Mouse (Mus musculus) activated CD4-positive, CD25-positive, alpha-beta regulatory T cell (primary cell): ENCODE data around the gene Cstf3. TPM values are rescaled to one million over a fixed set of nuclear protein-coding genes. Genes with fewer than 3 reads are reported as not detected.

Experiments
- polyA plus RNA-seq, 2 experiments: library from polyadenylated mRNA; unstranded; fragments of 100-300 nt; shearing (Covaris generic); gene quantifications; one replicate each; pipeline ENCODE4 v1.2.1; 2017

Cstf3 gene
- 10 to 100 TPM; 62.3 to 84.9 TPM for polyA plus RNA-seq

DNA sequence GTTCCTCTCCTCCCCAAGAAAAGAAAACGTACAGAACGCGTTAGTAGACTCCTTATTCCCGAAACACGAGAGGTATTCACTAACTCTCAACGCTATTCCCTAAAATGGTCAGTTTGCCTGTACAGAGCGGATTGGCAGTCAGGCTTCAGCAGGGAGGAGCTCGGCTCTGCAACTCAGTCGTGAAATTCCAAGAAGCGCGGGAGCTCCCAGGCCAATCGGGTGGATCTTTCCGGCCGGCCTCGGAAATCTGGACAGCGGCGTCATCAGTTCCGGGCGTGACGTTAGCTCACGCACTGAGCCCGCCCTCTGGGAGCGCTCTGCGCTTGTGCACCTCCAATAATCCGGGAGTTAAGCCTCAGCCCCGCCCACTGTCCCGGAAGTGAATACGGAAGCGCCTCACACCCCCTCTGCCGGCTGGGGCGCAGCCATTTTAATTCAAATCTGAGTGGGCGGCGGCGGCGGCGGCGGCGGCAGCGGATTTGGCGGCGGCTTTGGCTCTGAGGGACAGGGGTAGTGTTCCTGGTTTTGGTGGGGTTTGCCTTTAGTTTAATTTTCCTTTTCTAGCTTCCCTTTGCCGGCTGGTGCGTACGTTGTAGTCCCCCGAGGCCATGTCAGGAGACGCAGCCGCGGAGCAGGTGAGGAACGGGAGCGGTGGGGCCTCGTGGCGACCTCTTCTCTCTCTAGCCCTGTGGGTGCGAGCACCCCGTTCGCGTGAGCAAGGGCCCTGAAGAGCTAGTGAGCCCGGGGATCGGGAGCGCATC is at the start of gene Cstf3:
TSS of gene Cstf3 (plus strand) at position 456 of the 761 bp plus-strand sequence.

GRCm38 (mm10) chr2:104711585-104712485 is 121.5 kb downstream of the Cstf3 start, which contains the start of gene Tcp11l1:
TSS of gene Tcp11l1 (minus strand) at chr2:104712169.

Other genes starting within 250 kb of the Cstf3 start
- under 1 TPM in 1 of 2 experiments, not detected in 1; 0.06 TPM for gene D430041D05Rik, start 179.5 kb upstream of the Cstf3 start, polyA plus RNA-seq
- 10 to 100 TPM; 22.6 to 36.7 TPM for gene Hipk3, start 96.1 kb upstream of the Cstf3 start, polyA plus RNA-seq
- under 1 TPM; 0.38 to 0.87 TPM for gene Tcp11l1, start 121.6 kb downstream of the Cstf3 start, polyA plus RNA-seq
- gene Pin1rt1, start 125.9 kb downstream of the Cstf3 start, polyA plus RNA-seq, result under 1 TPM in 1 of 2 experiments, not detected in 1; 0.97 TPM
- under 1 TPM in 1 of 2 experiments, not detected in 1; 0.28 TPM for gene Depdc7, start 152.4 kb downstream of the Cstf3 start, polyA plus RNA-seq
- gene Qser1, start 226.2 kb downstream of the Cstf3 start, polyA plus RNA-seq, result 1 to 10 TPM in 1 of 2 experiments, under 1 TPM in 1; 0.81 to 1.6 TPM